Mouse (Mus musculus) liver, embryonic 16.5 days (tissue): ENCODE results near the gene Hspe1. TPM values are rescaled to one million over a fixed set of nuclear protein-coding genes. Genes with fewer than 3 reads are reported as not detected.

Source experiments
- ATAC-seq: fragments of 200-750 bp; cut with Nextera tagmentation; 2 replicates; pipeline ENCODE4 v1.8.0; 2017; ENCODE audit warnings: low read depth, mild to moderate bottlenecking, moderate number of reproducible peaks, moderate library complexity
- H3K27ac ChIP-seq: fragments of 300-500 bp; sonication (generic); 2 replicates; pipeline ENCODE4 v1.5.1; 2014; ENCODE audit warnings: mild to moderate bottlenecking, low read length
- H3K27me3 ChIP-seq: fragments of 300-500 bp; sonication (generic); 2 replicates; pipeline ENCODE4 v1.6.1; 2014; ENCODE audit warnings: low read depth, low read length, mixed read lengths; ENCODE audit not compliant: control insufficient read depth, insufficient read depth
- H3K36me3 ChIP-seq: fragments of 300-500 bp; sonication (generic); 2 replicates; pipeline ENCODE4 v1.6.1; 2014; ENCODE audit warnings: mild to moderate bottlenecking; ENCODE audit not compliant: control insufficient read depth, insufficient read depth
- H3K4me1 ChIP-seq: fragments of 300-500 bp; sonication (generic); 2 replicates; pipeline ENCODE4 v1.6.1; 2014; ENCODE audit warnings: low read depth, low read length, mixed read lengths; ENCODE audit not compliant: control insufficient read depth
- H3K4me2 ChIP-seq: fragments of 300-500 bp; sonication (generic); 2 replicates; pipeline ENCODE4 v1.6.1; 2014; ENCODE audit warnings: low read depth, low read length, mixed read lengths
- H3K4me3 ChIP-seq: fragments of 300-500 bp; sonication (generic); 2 replicates; pipeline ENCODE4 v1.5.1; 2014; ENCODE audit warnings: low read depth, mild to moderate bottlenecking, low read length
- H3K9ac ChIP-seq: fragments of 300-500 bp; sonication (generic); 2 replicates; pipeline ENCODE4 v1.6.1; 2014; ENCODE audit warnings: low read depth, low read length
- H3K9me3 ChIP-seq: fragments of 300-500 bp; sonication (generic); replicated peaks from 2 replicates; pipeline ENCODE4 v1.6.1; 2016; ENCODE audit warnings: low read length; ENCODE audit not compliant: control insufficient read depth
- WGBS: fragments of 180-500 bp; shearing (Covaris S2); extraction: QIAGEN DNeasy Blood & Tissue Kit; methylation state at CpG from one replicate; pipeline ENCODE4 v1.1.7; 2014; ENCODE audit not compliant: insufficient replicate concordance; 5-methylcytosine and 5-hydroxymethylcytosine counted together
- polyA plus RNA-seq: library from polyadenylated mRNA; unstranded; fragments of >200 nt; fragmentation: Nextera tagmentation; extraction: Ambion mirVana; gene quantifications from 2 replicates; pipeline ENCODE4 v1.2.1, GENCODE M21; 2015

Hspe1 gene
- polyA plus RNA-seq, 1 experiment from 2014 or later = 269 TPM

DNA sequence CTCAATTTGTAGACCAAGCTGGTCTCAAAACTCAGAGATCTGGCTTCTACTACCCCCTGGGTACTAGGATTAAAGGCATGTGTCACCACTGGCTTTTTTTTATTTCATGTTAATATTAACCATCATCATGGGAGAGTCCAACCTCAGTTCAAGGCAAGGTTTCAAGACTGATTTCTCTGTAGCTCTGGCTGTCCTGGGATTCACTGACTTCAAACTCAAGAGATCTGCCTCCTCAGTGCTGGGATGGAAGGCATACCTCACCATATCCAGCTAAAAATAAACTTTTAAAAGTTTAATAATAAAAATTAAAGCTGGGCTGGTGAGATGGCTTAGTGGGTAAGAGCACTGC lies 11.6 kb upstream of the Hspe1 start:
- H3K4me2 ChIP-seq = no peak overlapping the region
- H3K4me3 ChIP-seq = no peak overlapping the region
- H3K9me3 ChIP-seq = no peaks in the 10 kb centered on the region
- no peak for ATAC-seq
- H3K27me3 ChIP-seq = no peaks in the 10 kb centered on the region
- H3K27ac ChIP-seq = no peak overlapping the region
- H3K9ac ChIP-seq = no peak overlapping the region
- H3K36me3 ChIP-seq = peaks cover 24% of the 10 kb centered on the region
- peaks cover 11% of the 10 kb centered on the region for H3K4me1 ChIP-seq

DNA sequence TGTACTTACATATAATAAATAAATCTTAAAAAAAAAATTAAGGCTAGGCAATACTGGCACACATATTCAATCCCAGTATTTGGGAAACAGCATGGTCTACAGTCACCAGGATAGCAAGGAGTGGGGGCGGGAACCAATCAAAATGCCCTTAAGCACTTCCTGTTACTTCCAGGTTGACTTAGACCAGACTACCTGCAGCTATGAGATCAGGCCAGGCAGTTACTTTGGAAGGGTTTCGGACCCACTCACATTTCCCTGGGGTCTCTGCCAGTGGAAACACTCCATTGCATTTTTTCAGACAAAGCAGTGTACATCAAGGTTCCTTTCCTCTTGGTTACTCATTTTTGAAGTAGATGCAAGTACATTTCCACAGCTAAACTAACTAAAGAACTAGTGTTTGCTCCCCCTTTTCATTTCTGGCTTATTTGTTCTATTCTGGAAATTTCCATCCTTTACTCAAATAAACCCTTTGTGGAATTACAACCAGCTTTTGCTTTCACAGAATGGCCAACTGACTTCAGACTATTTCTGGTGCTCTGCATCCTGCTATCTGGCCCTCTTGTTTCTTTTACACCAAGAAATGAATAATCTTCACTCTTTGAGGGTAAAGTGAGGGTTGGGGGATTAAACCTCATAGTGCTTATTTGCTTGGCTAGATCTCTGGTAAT lies 10.9 kb upstream of the Hspe1 start:
- 80% methylated on average over 2 of the region's 2 CpGs for WGBS
- H3K27ac ChIP-seq = peak overlapping the region; percentile 10; the same call in 1 of the 2 replicates
- H3K36me3 ChIP-seq = peaks cover 27% of the 10 kb centered on the region

DNA sequence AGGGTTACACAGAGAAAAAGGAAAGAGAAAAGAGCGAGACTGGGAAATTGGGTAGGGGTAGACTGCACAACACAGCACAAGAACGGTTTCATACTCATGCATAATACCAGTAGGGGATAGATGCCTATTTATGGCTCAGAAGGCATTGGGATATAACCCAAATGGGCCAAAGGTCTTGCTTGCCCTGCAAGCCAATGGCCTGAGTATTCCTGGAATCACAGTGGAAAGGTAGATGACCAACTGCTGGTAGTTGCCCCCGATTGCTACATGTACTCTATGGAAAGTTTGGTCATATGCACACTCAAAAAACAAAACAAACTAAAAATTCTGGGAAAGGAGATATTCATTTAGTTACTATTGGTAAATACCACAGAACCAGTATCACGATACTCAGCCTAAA lies 8.3 kb upstream of the Hspe1 start:
- peaks cover 47% of the 10 kb centered on the region for H3K36me3 ChIP-seq
- H3K4me1 ChIP-seq = peaks cover 10% of the 10 kb centered on the region

More for the DNA sequence above, 10.9 kb upstream of the Hspe1 start:
- ATAC-seq = no peak
- no peak overlapping the region for H3K9ac ChIP-seq
- no peak overlapping the region for H3K4me2 ChIP-seq
- H3K27me3 ChIP-seq = no peaks in the 10 kb centered on the region
- peaks cover 11% of the 10 kb centered on the region for H3K4me1 ChIP-seq
- H3K4me3 ChIP-seq = no peak overlapping the region
- H3K9me3 ChIP-seq = no peaks in the 10 kb centered on the region

DNA sequence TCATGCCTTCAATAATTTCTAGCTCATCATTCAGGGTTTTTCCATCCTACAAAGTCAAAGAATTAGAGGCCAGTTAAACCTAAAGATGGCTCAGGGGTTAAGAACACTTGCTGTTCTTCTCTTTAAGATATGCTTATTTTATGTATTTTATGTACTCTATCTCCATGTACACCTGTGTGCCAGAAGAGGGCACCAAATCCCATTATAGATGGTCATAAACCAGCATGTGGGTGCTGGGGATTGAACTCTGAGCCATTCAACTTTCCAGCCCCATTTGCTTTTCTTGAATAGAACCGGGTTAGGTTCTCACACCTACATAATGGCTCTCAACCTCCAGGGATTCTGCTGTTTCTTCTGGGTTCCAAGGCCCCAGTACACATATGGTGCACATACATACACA lies 5.8 kb upstream of the Hspe1 start:
- Histone ChIP-seq H3K4me2 (no peak overlapping the region), H3K9ac (no peak overlapping the region), H3K27me3 (no peaks in the 10 kb centered on the region), H3K4me1 (peaks cover 9% of the 10 kb centered on the region), H3K9me3 (no peaks in the 10 kb centered on the region), H3K27ac (no peak overlapping the region), H3K36me3 (peaks cover 47% of the 10 kb centered on the region), H3K4me3 (no peak overlapping the region)
- no peak for ATAC-seq
- WGBS = 48% methylated on average over 1 of the region's 1 CpGs

More for the DNA sequence above, 8.3 kb upstream of the Hspe1 start:
- ATAC-seq = no peak
- Histone ChIP-seq H3K27me3 (no peaks in the 10 kb centered on the region), H3K27ac (no peak overlapping the region), H3K4me3 (no peak overlapping the region), H3K9me3 (no peaks in the 10 kb centered on the region), H3K9ac (no peak overlapping the region), H3K4me2 (no peak overlapping the region)
- 87% methylated on average over 4 of the region's 4 CpGs for WGBS

DNA sequence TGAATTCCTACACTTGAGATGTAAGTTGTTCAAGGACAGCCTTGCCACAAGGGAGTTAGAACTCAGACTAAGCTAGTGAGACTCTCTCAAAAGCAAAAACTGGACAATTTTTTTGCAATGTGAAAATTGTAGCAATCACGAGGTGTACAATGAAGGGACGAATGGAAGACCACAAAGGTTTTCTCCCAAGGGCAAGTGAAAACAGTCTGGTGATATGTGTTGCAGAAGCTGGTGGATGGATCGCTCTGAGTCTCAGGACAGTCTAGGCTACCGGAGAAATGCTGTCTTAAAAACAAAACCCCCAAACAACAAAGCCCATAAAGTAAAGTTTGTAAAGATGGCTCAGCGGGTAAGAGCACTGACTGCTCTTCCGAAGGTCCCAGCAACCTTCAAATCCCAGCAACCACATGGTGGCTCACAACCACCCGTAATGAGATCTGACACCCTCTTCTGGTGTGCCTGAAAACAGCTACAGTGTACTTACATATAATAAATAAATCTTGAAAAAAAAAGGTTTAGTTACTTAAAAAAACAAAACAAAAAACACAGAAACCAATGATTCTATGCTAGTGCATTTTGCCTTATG lies 2.1 kb upstream of the Hspe1 start:
- peak overlapping the region; percentile 96 for H3K4me2 ChIP-seq
- ATAC-seq = no peak
- no peaks in the 10 kb centered on the region for H3K9me3 ChIP-seq
- H3K36me3 ChIP-seq = peaks cover 31% of the 10 kb centered on the region
- H3K4me3 ChIP-seq = peak overlapping the region; percentile 88
- H3K4me1 ChIP-seq = peaks cover 12% of the 10 kb centered on the region
- H3K9ac ChIP-seq = peak overlapping the region; percentile 90; the same call in 1 of the 2 replicates
- 28% methylated on average over 7 of the region's 7 CpGs for WGBS
- no peaks in the 10 kb centered on the region for H3K27me3 ChIP-seq
- no peak overlapping the region for H3K27ac ChIP-seq

DNA sequence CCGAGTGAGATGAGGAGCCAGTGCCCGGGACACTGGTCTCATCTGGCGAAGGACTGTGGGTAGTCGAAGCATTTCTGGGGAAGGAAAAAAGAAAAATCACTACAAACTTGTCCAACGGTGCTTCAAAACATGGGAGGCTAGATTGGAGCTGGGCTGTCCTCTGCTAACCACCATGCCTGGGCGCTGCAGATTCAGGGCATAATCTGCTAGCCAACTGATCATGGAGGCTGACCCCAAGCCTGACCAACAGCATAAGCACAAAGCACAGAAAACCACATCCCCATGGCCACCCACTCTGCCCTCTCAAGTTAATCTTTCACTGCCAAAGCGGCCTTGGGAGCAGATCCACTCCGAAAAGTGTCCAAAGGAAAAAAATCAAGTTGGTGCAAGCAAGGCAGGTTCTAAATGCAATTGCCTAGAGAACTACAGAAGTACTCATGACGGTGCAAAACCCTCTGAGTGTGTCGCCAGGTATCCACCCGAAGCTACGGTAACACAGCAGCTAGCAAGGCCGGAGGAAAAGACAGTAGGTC lies 998 bp upstream of the Hspe1 start:
- Histone ChIP-seq H3K4me2 (peak overlapping the region; percentile 96), H3K9me3 (no peaks in the 10 kb centered on the region), H3K9ac (peak overlapping the region; percentile 90), H3K4me3 (peak overlapping the region; percentile 88), H3K27ac (peak overlapping the region; percentile 94), H3K36me3 (peaks cover 28% of the 10 kb centered on the region), H3K4me1 (peaks cover 14% of the 10 kb centered on the region), H3K27me3 (no peaks in the 10 kb centered on the region)
- 0% methylated on average over 13 of the region's 13 CpGs for WGBS
- peak; percentile 2; the same call in 1 of the 2 replicates for ATAC-seq

DNA sequence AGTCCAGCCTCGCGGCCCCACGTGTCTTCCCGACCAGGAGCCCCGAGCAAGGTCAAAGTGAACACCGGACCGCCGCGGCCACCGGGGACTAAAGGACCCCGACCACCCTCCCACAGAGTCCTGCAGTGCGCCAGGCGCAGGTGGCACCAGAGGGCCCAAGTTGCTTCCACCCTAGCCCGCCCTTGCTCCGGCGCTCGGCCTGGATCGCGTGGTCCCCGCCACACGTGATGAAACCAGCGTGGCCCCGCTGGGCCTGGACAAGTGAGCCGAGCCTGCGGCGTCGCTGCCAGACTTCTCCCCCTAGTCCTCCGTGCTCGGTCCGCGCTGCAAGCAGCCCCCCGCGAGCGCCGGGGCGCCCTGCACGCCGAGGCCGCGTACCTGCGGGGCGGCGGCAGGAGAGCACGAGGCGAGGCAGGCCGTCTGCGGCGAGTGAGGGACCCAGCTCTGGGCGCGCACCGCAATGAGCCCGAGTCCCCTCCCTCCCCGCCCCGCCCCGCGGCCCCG lies 479 bp upstream of the Hspe1 start:
- H3K9me3 ChIP-seq = no peaks in the 10 kb centered on the region
- H3K36me3 ChIP-seq = peaks cover 23% of the 10 kb centered on the region
- H3K27ac ChIP-seq = peak overlapping the region; percentile 94
- peak overlapping the region; percentile 90 for H3K9ac ChIP-seq
- peaks cover 14% of the 10 kb centered on the region for H3K4me1 ChIP-seq
- peak; percentile 25 for ATAC-seq
- WGBS = 1% methylated on average over 48 of the region's 57 CpGs
- no peaks in the 10 kb centered on the region for H3K27me3 ChIP-seq
- H3K4me3 ChIP-seq = peak overlapping the region; percentile 88
- peak overlapping the region; percentile 96 for H3K4me2 ChIP-seq

DNA sequence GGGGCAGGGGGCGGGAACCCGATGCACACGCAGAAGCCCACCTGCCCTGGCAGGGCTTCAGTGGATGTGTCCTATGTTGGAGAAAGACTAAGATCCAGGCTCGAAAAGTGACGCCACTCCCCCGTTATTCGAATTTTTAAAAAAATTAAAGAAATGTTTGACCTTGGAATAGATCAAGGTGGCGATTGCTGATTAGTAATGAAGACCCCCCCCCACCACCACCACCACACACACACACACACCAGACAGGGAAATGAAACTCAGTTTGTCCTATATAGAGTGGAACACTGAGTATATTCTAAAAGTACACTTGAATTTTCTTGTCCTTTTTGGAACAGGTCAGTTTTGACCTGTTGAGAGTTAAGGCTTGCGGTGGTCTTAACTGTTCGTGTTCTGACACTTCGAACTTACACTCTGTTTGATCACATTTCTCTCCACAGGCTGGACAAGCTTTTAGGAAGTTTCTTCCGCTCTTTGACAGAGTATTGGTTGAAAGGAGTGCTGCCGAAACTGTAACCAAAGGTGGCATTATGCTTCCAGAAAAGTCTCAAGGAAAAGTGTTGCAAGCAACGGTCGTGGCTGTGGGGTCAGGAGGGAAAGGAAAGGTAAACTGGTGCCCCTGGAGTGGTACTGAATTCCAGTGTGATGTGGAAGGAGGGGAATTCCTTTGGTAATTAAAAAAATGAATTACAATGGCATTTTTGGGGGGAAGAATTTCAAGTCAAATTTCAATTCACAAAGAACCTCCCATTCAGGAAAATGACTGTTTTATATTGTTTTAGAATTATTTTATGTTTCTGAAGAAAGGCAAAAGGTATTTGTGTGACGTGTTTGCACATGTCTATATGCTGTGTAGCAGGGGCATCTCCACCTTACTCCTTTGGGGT lies 922 bp downstream of the Hspe1 start:
- WGBS = 2% methylated on average over 16 of the region's 16 CpGs
- H3K9me3 ChIP-seq = no peaks in the 10 kb centered on the region
- H3K4me3 ChIP-seq = peak overlapping the region; percentile 88
- peak overlapping the region; percentile 90 for H3K9ac ChIP-seq
- H3K27ac ChIP-seq = peak overlapping the region; percentile 94
- H3K36me3 ChIP-seq = peaks cover 10% of the 10 kb centered on the region
- peak overlapping the region; percentile 96 for H3K4me2 ChIP-seq
- ATAC-seq = no peak
- no peaks in the 10 kb centered on the region for H3K27me3 ChIP-seq
- H3K4me1 ChIP-seq = peaks cover 14% of the 10 kb centered on the region
